Mouse (Mus musculus): ENCODE results near the gene Agrp. TPM values are rescaled to one million over a fixed set of nuclear protein-coding genes. Genes with fewer than 3 reads are reported as not detected.
A peak's percentile ranks its signal among the peaks of the same experiment; 100 is the strongest.

The Agrp gene
- total RNA-seq (2015) (not detected in 2 replicates), total RNA-seq (2017) (not detected in 2 replicates)

- peak; percentile 5; the same call in 1 of the 2 replicates for ATAC-seq (ENCODE audit: poor library complexity, severe bottlenecking)
Observed at GRCm38 (mm10) chr8:105636963-105637510, at the start of gene Agrp. TSS of gene Agrp (minus strand) at chr8:105637393.

DNA sequence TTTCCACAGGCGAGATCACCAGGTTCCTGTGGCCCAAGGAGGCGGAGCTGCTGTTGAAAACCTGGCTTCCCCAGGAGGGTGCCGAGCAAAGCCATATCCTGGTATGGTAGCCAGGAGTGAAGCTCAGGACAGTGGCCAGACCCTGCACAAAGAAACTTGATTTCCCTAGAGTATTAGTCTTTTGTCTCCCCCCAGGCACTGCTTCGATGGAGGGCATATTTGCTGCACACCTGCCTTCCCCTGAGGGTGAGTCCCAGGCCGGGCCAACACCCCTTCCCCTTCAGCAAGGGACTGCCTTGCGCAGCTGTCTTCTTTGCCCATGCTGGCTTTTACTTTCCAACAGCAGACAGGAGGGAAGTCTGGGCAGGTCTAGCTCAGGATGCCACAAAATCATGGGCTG, 49.4 kb upstream of the Agrp start:
- no peak for ATAC-seq (ENCODE audit: poor library complexity, severe bottlenecking)

DNA sequence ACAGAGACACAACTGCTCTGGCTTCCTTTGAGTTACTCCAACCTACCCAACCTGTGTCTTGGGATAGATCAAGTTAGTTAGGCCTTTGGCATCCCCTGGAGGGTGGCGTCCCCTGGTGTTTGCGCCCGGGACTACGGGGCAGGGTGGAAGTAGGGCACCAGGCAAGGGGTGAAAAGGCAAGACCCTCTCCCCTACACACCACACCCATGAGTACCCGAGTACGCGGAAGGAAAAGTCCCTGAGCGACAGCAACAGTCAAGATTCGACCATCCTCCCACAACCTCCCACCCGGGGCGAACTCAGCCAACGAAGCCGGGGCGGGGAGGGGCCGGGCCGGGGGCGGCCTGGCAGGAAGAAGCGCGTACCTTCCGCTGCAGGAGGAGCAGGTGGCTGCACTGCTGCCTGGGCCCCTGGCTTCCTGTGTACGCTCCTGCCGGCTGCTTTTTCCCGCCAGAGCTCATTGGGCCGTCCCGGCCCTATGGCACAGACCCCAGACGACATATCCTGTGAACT, 48.7 kb upstream of the Agrp start, which contains the start of gene Carmil2:
Carmil2 (plus strand) TSS at position 479 of the 513 bp plus-strand sequence.
- ATAC-seq (ENCODE audit: poor library complexity, severe bottlenecking), result peak; percentile 83

DNA sequence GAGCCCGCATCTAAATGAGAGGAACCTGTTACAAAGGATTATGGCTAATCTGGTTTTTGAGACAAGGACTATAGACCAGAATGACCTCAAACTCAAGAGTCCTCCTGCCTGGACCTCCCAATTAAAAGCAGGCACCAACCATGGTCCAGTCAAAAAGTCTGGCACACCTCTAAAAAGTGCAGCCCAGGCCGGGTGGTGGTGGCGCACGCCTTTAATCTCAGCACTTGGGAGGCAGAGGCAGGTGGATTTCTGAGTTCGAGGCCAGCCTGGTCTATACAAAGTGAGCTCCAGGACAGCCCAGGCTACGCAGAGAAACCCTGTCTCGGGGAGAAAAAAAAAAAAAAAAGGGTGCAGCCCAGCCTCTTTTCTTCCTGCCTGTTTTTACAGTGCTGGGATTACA, 48.1 kb upstream of the Agrp start:
- no peak for ATAC-seq (ENCODE audit: poor library complexity, severe bottlenecking)

GRCm38 (mm10) chr8:105677891-105678290, 40.7 kb upstream of the Agrp start:
- ATAC-seq (ENCODE audit: poor library complexity, severe bottlenecking), result no peak

DNA sequence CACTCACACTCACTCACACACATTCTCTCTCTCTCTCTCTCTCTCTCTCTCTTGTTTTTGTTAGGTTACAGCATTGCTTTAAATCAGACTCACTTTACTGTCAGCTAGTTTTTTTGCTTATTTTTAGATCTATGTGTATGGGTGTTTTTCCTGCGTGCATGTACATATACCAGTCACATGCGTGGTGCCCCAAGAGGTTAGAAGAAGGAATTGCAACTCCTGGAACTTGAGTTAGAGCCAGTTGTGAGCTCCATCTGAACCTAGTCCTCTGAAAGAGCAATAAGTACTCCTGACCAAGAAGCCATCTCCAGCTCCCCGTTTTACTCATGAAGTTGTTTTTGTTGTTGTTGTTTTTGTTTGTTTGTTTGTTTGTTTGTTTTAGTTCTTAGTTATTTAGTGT, 24.0 kb upstream of the Agrp start:
- ATAC-seq (ENCODE audit: poor library complexity, severe bottlenecking), result peak; percentile 70

- ATAC-seq (ENCODE audit: poor library complexity, severe bottlenecking), result no peak
Observed at GRCm38 (mm10) chr8:105657641-105658040, 20.4 kb upstream of the Agrp start.

DNA sequence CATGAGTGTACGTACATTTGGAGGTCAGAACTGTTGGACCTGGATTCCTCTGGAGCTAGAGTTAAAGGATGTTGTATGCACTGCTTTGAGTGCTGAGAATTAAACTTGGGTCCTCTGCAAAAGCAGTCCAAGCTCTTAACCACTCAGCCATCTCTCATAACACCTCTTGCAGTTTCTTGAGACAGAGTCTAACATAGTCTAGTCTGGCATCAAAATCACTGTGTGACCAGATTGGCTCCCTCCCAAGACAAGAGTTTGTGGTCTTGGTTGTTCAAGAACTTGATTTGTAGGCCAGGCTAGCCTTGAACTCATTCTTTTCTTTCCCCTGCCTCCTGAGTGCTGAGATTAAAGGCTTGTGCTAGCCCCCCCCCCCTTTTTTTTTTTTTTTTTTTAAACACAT, 11.7 kb upstream of the Agrp start:
- ATAC-seq (ENCODE audit: poor library complexity, severe bottlenecking), result no peak

- ATAC-seq (ENCODE audit: poor library complexity, severe bottlenecking), result no peak
Observed at GRCm38 (mm10) chr8:105645205-105645604, 8.0 kb upstream of the Agrp start.

GRCm38 (mm10) chr8:105640511-105640910, 3.3 kb upstream of the Agrp start:
- no peak for ATAC-seq (ENCODE audit: poor library complexity, severe bottlenecking)

DNA sequence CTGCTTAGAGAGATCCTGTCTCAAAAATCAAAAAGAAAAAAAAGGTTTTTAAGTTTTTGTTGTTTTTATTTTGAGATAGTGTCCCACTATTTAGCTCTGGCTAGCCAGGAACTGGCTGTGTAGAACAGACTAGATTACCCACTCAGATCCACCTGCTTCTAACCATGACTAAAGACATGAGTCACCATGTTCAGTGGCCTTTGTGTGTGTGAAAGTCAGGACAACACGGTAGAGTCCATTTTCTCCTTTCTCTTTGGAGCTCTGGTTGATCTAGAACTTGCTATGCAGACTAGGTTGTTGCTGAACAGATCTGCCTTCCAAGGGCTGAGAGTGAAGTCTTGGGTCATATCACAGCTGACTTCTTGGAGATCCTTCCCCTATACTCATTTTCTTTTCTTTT, 2.6 kb upstream of the Agrp start:
- no peak for ATAC-seq (ENCODE audit: poor library complexity, severe bottlenecking)

GRCm38 (mm10) chr8:105638510-105638909, 1.3 kb upstream of the Agrp start:
- ATAC-seq (ENCODE audit: poor library complexity, severe bottlenecking), result no peak

GRCm38 (mm10) chr8:105637601-105638041, 428 bp upstream of the Agrp start:
- no peak for ATAC-seq (ENCODE audit: poor library complexity, severe bottlenecking)

DNA sequence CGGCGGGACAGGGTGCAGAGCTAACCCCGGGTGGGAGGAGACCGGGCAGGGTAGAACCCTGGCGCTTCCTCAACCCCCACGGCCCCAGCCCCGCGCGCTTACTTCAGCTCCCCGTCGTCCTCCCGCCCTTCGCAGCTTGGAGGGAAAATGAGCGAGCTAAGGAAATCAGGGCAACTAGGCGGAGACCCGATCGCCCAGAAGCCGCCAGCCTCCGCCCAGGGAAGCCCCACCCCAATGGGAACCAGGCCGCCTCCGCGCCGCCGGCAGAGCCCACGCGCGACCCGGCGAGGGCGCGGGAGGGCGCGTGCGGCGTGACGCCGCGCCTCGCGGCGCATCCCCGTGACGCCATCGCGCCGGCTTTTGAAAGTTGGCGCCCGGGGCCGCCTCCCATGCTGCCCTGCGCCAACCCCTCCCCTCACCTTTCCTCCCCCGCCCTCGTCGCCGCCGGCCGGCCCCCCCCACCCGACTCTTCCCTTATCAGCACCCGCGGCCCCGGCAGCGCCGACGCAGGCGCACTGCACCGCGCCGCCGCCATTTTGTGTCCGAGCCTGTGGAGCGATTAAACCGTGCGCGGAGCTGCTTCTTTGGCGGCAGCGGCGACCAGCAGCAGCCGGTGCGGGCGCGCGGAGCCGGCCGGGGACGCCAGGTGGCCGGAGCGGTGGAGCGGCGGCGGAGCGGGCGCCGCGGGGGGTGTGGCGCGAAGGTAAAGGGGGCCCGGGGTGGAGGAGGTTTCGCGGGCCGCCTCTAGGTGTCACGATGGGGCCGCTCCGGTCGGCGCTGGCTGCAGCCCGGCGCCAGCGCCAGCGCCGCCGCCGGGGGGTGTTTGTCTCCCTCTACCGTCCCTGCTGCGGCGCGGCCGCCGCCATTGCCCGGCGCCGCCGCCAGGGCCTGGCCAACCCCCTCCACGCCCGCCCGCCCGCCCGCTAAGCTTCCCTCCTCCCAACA, 903 bp downstream of the Agrp start, which contains the start of gene Ctcf:
Ctcf (plus strand) TSS at position 551 of the 945 bp plus-strand sequence.
- peak; percentile 79 for ATAC-seq (ENCODE audit: poor library complexity, severe bottlenecking)

- ATAC-seq (ENCODE audit: poor library complexity, severe bottlenecking), result no peak
Observed at GRCm38 (mm10) chr8:105635481-105635880, 1.7 kb downstream of the Agrp start.

DNA sequence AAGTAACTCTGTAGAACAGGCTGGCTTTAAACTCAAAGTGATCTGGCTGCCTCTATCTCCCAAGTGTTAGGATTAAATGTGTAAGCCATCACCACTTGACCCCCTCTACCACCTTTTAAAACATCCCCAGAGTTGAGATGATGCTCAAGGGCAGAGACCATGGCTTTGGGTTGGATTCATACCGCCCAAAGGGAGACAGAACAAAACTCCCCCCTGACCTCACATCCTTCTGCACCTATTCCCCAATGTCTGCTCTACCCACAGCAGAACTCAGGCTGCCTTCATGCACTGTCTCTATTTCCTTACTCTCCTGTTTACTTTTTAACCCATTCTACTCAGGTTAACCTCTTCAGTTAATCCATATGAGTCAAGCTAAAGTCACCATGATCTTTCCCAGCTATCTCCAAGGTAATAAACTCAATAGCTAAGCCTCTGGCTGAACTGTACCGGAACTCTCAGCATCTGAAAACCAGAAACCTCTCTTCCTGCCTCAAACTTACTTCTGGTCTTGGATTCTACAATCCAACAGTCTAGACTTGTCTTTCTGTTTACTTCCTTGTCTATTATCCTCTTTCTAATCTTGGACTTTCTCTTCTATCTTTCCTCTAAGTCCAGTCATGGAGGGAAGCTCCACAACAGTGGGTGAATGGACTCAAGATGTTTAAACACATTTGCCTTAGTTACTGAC, 2.3 kb downstream of the Agrp start:
- no peak for ATAC-seq (ENCODE audit: poor library complexity, severe bottlenecking)

DNA sequence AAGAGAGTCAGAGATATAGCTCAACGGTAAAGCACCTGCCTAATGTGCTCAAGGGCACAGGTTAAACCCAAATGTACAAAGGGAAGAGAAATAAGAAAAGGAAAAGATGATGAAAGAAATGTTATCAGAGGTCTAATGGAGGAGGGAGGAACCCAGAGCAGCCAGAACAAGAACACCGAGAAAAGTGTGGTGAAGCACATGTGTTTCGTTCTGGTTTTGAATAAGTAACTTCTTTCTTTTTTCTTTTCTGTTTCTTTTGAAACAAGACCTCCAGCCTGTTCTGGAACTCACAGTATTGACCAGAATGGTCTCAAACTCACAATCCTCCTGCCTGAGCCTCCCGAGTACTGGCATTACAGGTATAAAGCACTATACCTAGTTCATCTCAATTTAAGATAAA, 7.9 kb downstream of the Agrp start:
- ATAC-seq (ENCODE audit: poor library complexity, severe bottlenecking), result no peak

GRCm38 (mm10) chr8:105626086-105626485, 11.1 kb downstream of the Agrp start:
- no peak for ATAC-seq (ENCODE audit: poor library complexity, severe bottlenecking)

GRCm38 (mm10) chr8:105624831-105625230, 12.4 kb downstream of the Agrp start:
- ATAC-seq (ENCODE audit: poor library complexity, severe bottlenecking), result no peak

- no peak for ATAC-seq (ENCODE audit: poor library complexity, severe bottlenecking)
Observed at GRCm38 (mm10) chr8:105624401-105624800, 12.8 kb downstream of the Agrp start.

- ATAC-seq (ENCODE audit: poor library complexity, severe bottlenecking), result no peak
Observed at GRCm38 (mm10) chr8:105623679-105624245, 13.4 kb downstream of the Agrp start.

Data from megakaryocyte, adult 5-6 weeks (primary cell).